Mouse (Mus musculus) right cerebral cortex, postnatal 36 days (tissue): ENCODE data around the gene Zfp446.

ENCODE experiments used
- DNase-seq, 2 experiments: peaks; one replicate each; pipeline ENCODE4 v3.0.0; 2022; ENCODE audit warnings: low spot score in 2 of 2, mixed read lengths in 1 of 2

Zfp446 gene

GRCm38 (mm10) chr7:13024805-13025204, 47.2 kb downstream of the Zfp446 start:
- peak; percentile 80 to 82 for DNase-seq

GRCm38 (mm10) chr7:13025511-13026112, 48.0 kb downstream of the Zfp446 start:
- DNase-seq, result no peak

GRCm38 (mm10) chr7:13028986-13029385, 51.3 kb downstream of the Zfp446 start:
- no peak for DNase-seq

- no peak for DNase-seq
These were observed 53.4 kb downstream of the Zfp446 start for GRCm38 (mm10) chr7:13031069-13031468.

GRCm38 (mm10) chr7:13031983-13032382, 54.3 kb downstream of the Zfp446 start:
- DNase-seq, result no peak

- DNase-seq, result no peak
These were observed 54.9 kb downstream of the Zfp446 start for GRCm38 (mm10) chr7:13032541-13032940.

- DNase-seq, result no peak
These were observed 56.0 kb downstream of the Zfp446 start for GRCm38 (mm10) chr7:13033451-13034147.

GRCm38 (mm10) chr7:13034148-13034977, 56.7 kb downstream of the Zfp446 start, which contains the start of gene Chmp2a:
Gene Chmp2a, minus strand, starts transcription at chr7:13034807.
- peak; percentile 97 to 98 for DNase-seq
